7 mouse cellular contexts compared by ENCODE assay signal in genomic region chr10:63025016-63025415, GRCm38 (mm10). TPM values are rescaled to one million over a fixed set of nuclear protein-coding genes. Genes with fewer than 3 reads are reported as not detected.
A peak's percentile ranks its signal among the peaks of the same experiment; 100 is the strongest.
DNase-seq lines count a peak whose midpoint lies in the region; ATAC-seq and TF ChIP-seq lines count a peak whose summit lies in the region.

No protein-coding gene starts in this region.

- ATAC-seq in forebrain, embryonic 11.5 days (replicated peaks; ENCODE audit: low FRiP score), result no peak
- ATAC-seq in liver, embryonic 14.5 days (ENCODE audit: insufficient read depth), result no peak
- ATAC-seq in stomach, postnatal 0 days (ENCODE audit: low FRiP score, low TSS enrichment), result no peak
- no peak for ATAC-seq in frontal cortex, adult (ENCODE audit: low TSS enrichment)
- ATAC-seq in erythroid progenitor cell, adult 5-6 weeks (replicated peaks; ENCODE audit: low FRiP score, poor library complexity, severe bottlenecking), result no peak

- peak overlapping the region; percentile 42; the same call in 1 of the 2 replicates for H3K4me3 ChIP-seq in testis, adult 2 months (ENCODE audit: control insufficient read depth, low read depth, low read length)
- peak overlapping the region; percentile 63 for H3K4me3 ChIP-seq in forebrain, embryonic 11.5 days (ENCODE audit: low read depth, low read length)
- peak overlapping the region in 1 of 2 experiments; percentile 100; a peak in 3 of 4 replicates for H3K4me3 ChIP-seq in liver, embryonic 14.5 days (ENCODE audit: insufficient read depth in 1 of 2, low read depth in 2 of 2, low read length in 2 of 2)
- peak overlapping the region; percentile 99 for H3K4me3 ChIP-seq in stomach, postnatal 0 days (ENCODE audit: low read depth, low read length)

- no peak for DNase-seq in testis, postnatal 14 days (ENCODE audit: low spot score)
- no peak for DNase-seq in forebrain, embryonic 11.5 days (ENCODE audit: low spot score)
- DNase-seq in liver, embryonic 14.5 days (ENCODE audit: low read depth in 3 of 3, low spot score in 3 of 3), result no peak
- no peak for DNase-seq in stomach, postnatal 0 days (ENCODE audit: low spot score)

- H3K27ac ChIP-seq in testis, adult 2 months (ENCODE audit: control insufficient read depth, insufficient read depth, low read depth, low read length), result no peak overlapping the region
- peak overlapping the region; percentile 100 for H3K27ac ChIP-seq in forebrain, embryonic 11.5 days (ENCODE audit: low read depth, low read length)
- H3K27ac ChIP-seq in liver, embryonic 14.5 days, result no peak overlapping the region
- peak overlapping the region; percentile 100 for H3K27ac ChIP-seq in stomach, postnatal 0 days (replicated peaks)

- TF ChIP-seq EP300 in liver, embryonic 14.5 days (IDR thresholded peaks at IDR 0.05; ENCODE audit: low read depth), result no peak
- no peak for TF ChIP-seq EP300 in stomach, postnatal 0 days (optimal IDR thresholded peaks at IDR 0.05)

- H3K27me3 ChIP-seq in testis, adult 2 months (ENCODE audit: control insufficient read depth, insufficient read depth, low read length), result no peaks in the 10 kb centered on the region
- H3K27me3 ChIP-seq in forebrain, embryonic 11.5 days (ENCODE audit: control insufficient read depth, insufficient read depth, low read length), result no peaks in the 10 kb centered on the region
- no peaks in the 10 kb centered on the region for H3K27me3 ChIP-seq in liver, embryonic 14.5 days (ENCODE audit: control insufficient read depth, insufficient read depth, low read length)
- no peaks in the 10 kb centered on the region for H3K27me3 ChIP-seq in stomach, postnatal 0 days (ENCODE audit: control insufficient read depth, insufficient read depth, low read length)

- WGBS in forebrain, embryonic 11.5 days, result 19% methylated on average over 2 of the region's 2 CpGs
- WGBS in liver, embryonic 14.5 days (ENCODE audit: insufficient replicate concordance), result 51% methylated on average over 2 of the region's 2 CpGs
- 21% methylated on average over 2 of the region's 2 CpGs for WGBS in stomach, postnatal 0 days

- H3K36me3 ChIP-seq in testis, adult 2 months (ENCODE audit: control insufficient read depth, insufficient read depth, low read length), result no peaks in the 10 kb centered on the region; the same call in none of the 2 replicates
- H3K36me3 ChIP-seq in forebrain, embryonic 11.5 days (ENCODE audit: control insufficient read depth, insufficient read depth, low read length), result no peaks in the 10 kb centered on the region
- no peaks in the 10 kb centered on the region for H3K36me3 ChIP-seq in liver, embryonic 14.5 days (replicated peaks; ENCODE audit: control insufficient read depth, insufficient read depth, low read depth)
- H3K36me3 ChIP-seq in stomach, postnatal 0 days (ENCODE audit: control insufficient read depth, insufficient read depth, low read length), result no peaks in the 10 kb centered on the region

- no peaks in the 10 kb centered on the region for H3K9me3 ChIP-seq in forebrain, embryonic 11.5 days (ENCODE audit: control insufficient read depth, low read length)
- no peaks in the 10 kb centered on the region for H3K9me3 ChIP-seq in liver, embryonic 14.5 days (ENCODE audit: control insufficient read depth, low read length)
- no peaks in the 10 kb centered on the region for H3K9me3 ChIP-seq in stomach, postnatal 0 days (ENCODE audit: control insufficient read depth, low read length)

- H3K9ac ChIP-seq in forebrain, embryonic 11.5 days (ENCODE audit: low read length), result peak overlapping the region; percentile 89
- no peak overlapping the region for H3K9ac ChIP-seq in liver, embryonic 14.5 days (replicated peaks)
- H3K9ac ChIP-seq in stomach, postnatal 0 days (ENCODE audit: low read length), result no peak overlapping the region

- peaks cover 13% of the 10 kb centered on the region for H3K4me1 ChIP-seq in testis, adult 2 months (ENCODE audit: control insufficient read depth, insufficient read depth, low read length)
- peaks cover 11% of the 10 kb centered on the region for H3K4me1 ChIP-seq in forebrain, embryonic 11.5 days (replicated peaks; ENCODE audit: control insufficient read depth, insufficient read depth, low read length)
- H3K4me1 ChIP-seq in liver, embryonic 14.5 days (replicated peaks; ENCODE audit: control insufficient read depth in 2 of 2, insufficient read depth in 2 of 2, low read length in 1 of 2), result peaks cover 17% of the 10 kb centered on the region in 2 experiments
- H3K4me1 ChIP-seq in stomach, postnatal 0 days (replicated peaks; ENCODE audit: control insufficient read depth, insufficient read depth), result 0 out of 2 replicates have a peak, but pooled peaks cover 2% of the 10 kb centered on the region

- TF ChIP-seq CTCF in testis, adult 2 months (IDR thresholded peaks at IDR 0.05; ENCODE audit: control insufficient read depth, insufficient read depth, insufficient replicate concordance, low read depth, low read length), result no peak
- no peak for TF ChIP-seq CTCF in liver, embryonic 14.5 days (IDR thresholded peaks at IDR 0.05; ENCODE audit: low read depth)
- TF ChIP-seq CTCF in stomach, postnatal 0 days (IDR thresholded peaks at IDR 0.05; ENCODE audit: low read depth), result no peak

- peak overlapping the region; percentile 88 for H3K4me2 ChIP-seq in forebrain, embryonic 11.5 days (ENCODE audit: low read depth, low read length, severe bottlenecking)
- peak overlapping the region; percentile 90 for H3K4me2 ChIP-seq in liver, embryonic 14.5 days (ENCODE audit: low read depth)
- H3K4me2 ChIP-seq in stomach, postnatal 0 days (replicated peaks; ENCODE audit: low read depth), result peak overlapping the region; percentile 61

- no peak for TF ChIP-seq POLR2A in testis, adult 2 months (IDR thresholded peaks at IDR 0.05; ENCODE audit: control insufficient read depth, low read depth, low read length)

RNA-seq across cellular contexts. Expression of gene Pbld2, which starts 0.9 kb away (rescaled TPM):
- 4.0 and 6.0 TPM in 2 replicates for polyA plus RNA-seq in testis, adult 2 months (2012; rRNA removed)
- polyA plus RNA-seq in forebrain, embryonic 11.5 days (2014; fragmentation: Nextera tagmentation; extraction: Ambion mirVana), result 0.88 and 0.89 TPM in 2 replicates
- polyA plus RNA-seq in liver, embryonic 14.5 days (2012; rRNA removed), result 1.8 and 2.0 TPM in 2 replicates
- 2.3 and 2.7 TPM in 2 replicates for polyA plus RNA-seq in liver, embryonic 14.5 days (2014; fragmentation: Nextera tagmentation; extraction: Ambion mirVana)
- polyA plus RNA-seq in stomach, postnatal 0 days (2015; fragmentation: Nextera tagmentation; extraction: Ambion mirVana), result 14.6 and 15.0 TPM in 2 replicates
- not detected in 2 replicates for total RNA-seq in erythroid progenitor cell, adult 5-6 weeks (2015; ENCODE audit: low replicate concordance)
- total RNA-seq in erythroid progenitor cell, adult 5-6 weeks (2017; ENCODE audit: low replicate concordance), result not detected in 2 replicates

RNA-seq across cellular contexts. Expression of gene Hnrnph3, which starts 1.0 kb away (rescaled TPM):
- polyA plus RNA-seq in testis, adult 2 months (2012; rRNA removed), result 56.4 and 83.8 TPM in 2 replicates
- polyA plus RNA-seq in forebrain, embryonic 11.5 days (2014; fragmentation: Nextera tagmentation; extraction: Ambion mirVana), result 161 and 170 TPM in 2 replicates
- 13.8 and 23.2 TPM in 2 replicates for polyA plus RNA-seq in liver, embryonic 14.5 days (2012; rRNA removed)
- polyA plus RNA-seq in liver, embryonic 14.5 days (2014; fragmentation: Nextera tagmentation; extraction: Ambion mirVana), result 12.4 and 13.6 TPM in 2 replicates
- 24.9 and 26.4 TPM in 2 replicates for polyA plus RNA-seq in stomach, postnatal 0 days (2015; fragmentation: Nextera tagmentation; extraction: Ambion mirVana)
- total RNA-seq in erythroid progenitor cell, adult 5-6 weeks (2015; ENCODE audit: low replicate concordance), result 28.9 and 56.2 TPM in 2 replicates
- 37.2 and 46.0 TPM in 2 replicates for total RNA-seq in erythroid progenitor cell, adult 5-6 weeks (2017; ENCODE audit: low replicate concordance)

RNA-seq across cellular contexts. Expression of gene Pbld1, which starts 34.9 kb away (rescaled TPM):
- 0.53 and 0.57 TPM in 2 replicates for polyA plus RNA-seq in testis, adult 2 months (2012; rRNA removed)
- 1.6 and 1.8 TPM in 2 replicates for polyA plus RNA-seq in forebrain, embryonic 11.5 days (2014; fragmentation: Nextera tagmentation; extraction: Ambion mirVana)
- 3.1 and 3.8 TPM in 2 replicates for polyA plus RNA-seq in liver, embryonic 14.5 days (2012; rRNA removed)
- 4.9 and 5.2 TPM in 2 replicates for polyA plus RNA-seq in liver, embryonic 14.5 days (2014; fragmentation: Nextera tagmentation; extraction: Ambion mirVana)
- 1.2 TPM in 2 replicates for polyA plus RNA-seq in stomach, postnatal 0 days (2015; fragmentation: Nextera tagmentation; extraction: Ambion mirVana)
- not detected in 2 replicates for total RNA-seq in erythroid progenitor cell, adult 5-6 weeks (2015; ENCODE audit: low replicate concordance)
- 0.13 TPM in 1 of 2 replicates, not detected in the other for total RNA-seq in erythroid progenitor cell, adult 5-6 weeks (2017; ENCODE audit: low replicate concordance)

RNA-seq across cellular contexts. Expression of gene Rufy2, which starts 45.0 kb away (rescaled TPM):
- polyA plus RNA-seq in testis, adult 2 months (2012; rRNA removed), result 0.77 and 1.2 TPM in 2 replicates
- 22.7 and 27.1 TPM in 2 replicates for polyA plus RNA-seq in forebrain, embryonic 11.5 days (2014; fragmentation: Nextera tagmentation; extraction: Ambion mirVana)
- 0.53 and 1.1 TPM in 2 replicates for polyA plus RNA-seq in liver, embryonic 14.5 days (2012; rRNA removed)
- polyA plus RNA-seq in liver, embryonic 14.5 days (2014; fragmentation: Nextera tagmentation; extraction: Ambion mirVana), result 1.3 and 1.4 TPM in 2 replicates
- 10.3 and 12.8 TPM in 2 replicates for polyA plus RNA-seq in stomach, postnatal 0 days (2015; fragmentation: Nextera tagmentation; extraction: Ambion mirVana)
- 1.4 and 3.8 TPM in 2 replicates for total RNA-seq in erythroid progenitor cell, adult 5-6 weeks (2015; ENCODE audit: low replicate concordance)
- total RNA-seq in erythroid progenitor cell, adult 5-6 weeks (2017; ENCODE audit: low replicate concordance), result 1.7 and 2.2 TPM in 2 replicates

Comparison
In these comparisons a context has a peak if more than half of its experiments do, and no peak if none do; other contexts are left out.
1. H3K27ac ChIP-seq: peak in forebrain, embryonic 11.5 days (single experiment) and stomach, postnatal 0 days (single experiment); none in testis, adult 2 months (single experiment) and liver, embryonic 14.5 days (single experiment).
2. Peak in every context shown above with its lines, with median percentiles within 50 percentile points of each other: H3K4me2 ChIP-seq.